Mouse (Mus musculus) intestine, postnatal 0 days (tissue): ENCODE results near the gene Nfatc3. TPM values are rescaled to one million over a fixed set of nuclear protein-coding genes. Genes with fewer than 3 reads are reported as not detected.

Experiments used
- ATAC-seq: fragments of 200-750 bp; cut with Nextera tagmentation; 2 replicates; pipeline ENCODE4 v1.8.0; 2017; ENCODE audit warnings: mild to moderate bottlenecking, moderate TSS enrichment, moderate library complexity
- H3K27ac ChIP-seq: fragments of 300-500 bp; sonication (generic); 2 replicates; pipeline ENCODE4 v1.5.1; 2014; ENCODE audit warnings: mild to moderate bottlenecking, low read depth, low read length, moderate library complexity
- H3K27me3 ChIP-seq: fragments of 300-500 bp; sonication (generic); replicated peaks from 2 replicates; pipeline ENCODE4 v1.6.1; 2014; ENCODE audit warnings: low read length, mixed read lengths; ENCODE audit not compliant: control insufficient read depth, insufficient read depth
- H3K36me3 ChIP-seq: fragments of 300-500 bp; sonication (generic); 2 replicates; pipeline ENCODE4 v1.6.1; 2014; ENCODE audit warnings: mild to moderate bottlenecking, moderate library complexity; ENCODE audit not compliant: control insufficient read depth, insufficient read depth
- H3K4me1 ChIP-seq: fragments of 300-500 bp; sonication (generic); replicated peaks from 2 replicates; pipeline ENCODE4 v1.6.1; 2014; ENCODE audit warnings: antibody characterized with exemption, low read length, mixed read lengths; ENCODE audit not compliant: control insufficient read depth, insufficient read depth
- H3K4me2 ChIP-seq: fragments of 300-500 bp; sonication (generic); replicated peaks from 2 replicates; pipeline ENCODE4 v1.6.1; 2014; ENCODE audit warnings: low read depth, mild to moderate bottlenecking, moderate library complexity
- H3K4me3 ChIP-seq: fragments of 300-500 bp; sonication (generic); 2 replicates; pipeline ENCODE4 v1.5.1; 2014; ENCODE audit warnings: low read depth, low read length
- H3K9ac ChIP-seq: fragments of 300-500 bp; sonication (generic); 2 replicates; pipeline ENCODE4 v1.6.1; 2014; ENCODE audit warnings: mild to moderate bottlenecking, low read depth, low read length
- H3K9me3 ChIP-seq: fragments of 300-500 bp; sonication (generic); 2 replicates; pipeline ENCODE4 v1.6.1; 2016; ENCODE audit warnings: mixed run types; ENCODE audit not compliant: control insufficient read depth
- CTCF ChIP-seq: sonication (generic); IDR thresholded peaks from 2 replicates; pipeline ENCODE4 v1.5.1; 2016; ENCODE audit warnings: low read depth, mild to moderate bottlenecking, control low read depth, antibody characterized with exemption, moderate library complexity
- WGBS: fragments of 180-500 bp; shearing (Covaris S2); extraction: QIAGEN DNeasy Blood & Tissue Kit; methylation state at CpG from one replicate; pipeline ENCODE4 v1.1.7; 2014; 5-methylcytosine and 5-hydroxymethylcytosine counted together
- polyA plus RNA-seq: library from polyadenylated mRNA; unstranded; fragments of >200 nt; fragmentation: Nextera tagmentation; extraction: Ambion mirVana; gene quantifications from 2 replicates; pipeline ENCODE4 v1.2.1, GENCODE M21; 2015

The Nfatc3 gene
- polyA plus RNA-seq, 1 experiment from 2014 or later: 3.1 TPM

DNA sequence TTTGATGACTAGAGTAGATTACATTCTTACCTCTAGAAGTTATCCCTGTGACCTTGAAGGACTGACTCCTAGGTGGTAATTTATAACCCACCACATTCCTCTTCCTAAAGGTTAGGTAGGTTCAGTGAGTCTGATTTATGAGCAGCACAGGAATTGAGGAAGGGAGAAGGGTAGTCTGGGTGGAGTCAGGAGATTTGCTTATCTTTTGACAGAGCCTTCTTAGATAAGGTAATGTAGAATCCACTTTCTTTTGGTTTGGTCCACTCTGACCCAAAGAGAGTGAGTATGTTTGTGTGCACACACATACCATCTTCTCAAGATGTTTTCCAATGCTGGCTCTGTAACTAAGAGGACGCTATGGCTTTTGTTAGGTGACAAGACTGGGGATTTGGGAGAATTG, 119.0 kb downstream of the Nfatc3 start:
- no peak overlapping the region for H3K9ac ChIP-seq
- H3K27me3 ChIP-seq: no peaks in the 10 kb centered on the region
- ATAC-seq: no peak
- no peaks in the 10 kb centered on the region for H3K9me3 ChIP-seq
- peaks cover 5% of the 10 kb centered on the region; the same call in 1 of the 2 replicates for H3K36me3 ChIP-seq
- TF ChIP-seq CTCF: no peak
- no peak overlapping the region for H3K4me3 ChIP-seq
- H3K4me1 ChIP-seq: 0 out of 2 replicates have a peak, but pooled peaks cover 3% of the 10 kb centered on the region
- H3K4me2 ChIP-seq: no peak overlapping the region
- no peak overlapping the region for H3K27ac ChIP-seq
- 66% methylated on average over 1 of the region's 1 CpGs for WGBS

DNA sequence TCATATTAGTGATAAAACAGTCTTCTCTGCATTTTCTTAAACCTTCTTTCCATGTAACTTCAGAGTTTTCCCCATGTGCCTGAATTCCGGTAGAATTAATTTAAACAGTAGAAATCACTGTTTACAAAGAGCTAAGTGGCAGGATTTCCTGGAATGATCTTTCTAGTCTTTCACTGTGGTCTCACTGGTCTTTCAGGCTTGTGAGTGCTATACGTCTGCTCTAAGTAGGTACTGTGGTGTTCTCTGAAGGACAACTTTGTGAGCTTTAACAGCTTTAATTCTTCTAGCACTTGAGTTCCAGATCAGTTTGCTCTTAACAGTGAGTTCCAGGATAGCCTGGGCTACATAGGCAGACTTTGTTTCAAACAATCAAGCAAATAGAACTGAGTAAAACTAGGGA, 119.8 kb downstream of the Nfatc3 start:
- no peak for TF ChIP-seq CTCF
- WGBS: 54% methylated on average over 2 of the region's 2 CpGs
- Histone ChIP-seq H3K4me2 (no peak overlapping the region), H3K27me3 (no peaks in the 10 kb centered on the region), H3K4me1 (0 out of 2 replicates have a peak, but pooled peaks cover 3% of the 10 kb centered on the region), H3K27ac (no peak overlapping the region), H3K36me3 (peaks cover 5% of the 10 kb centered on the region; the same call in 1 of the 2 replicates), H3K9ac (no peak overlapping the region), H3K9me3 (no peaks in the 10 kb centered on the region), H3K4me3 (no peak overlapping the region)
- no peak for ATAC-seq

Other genes starting within 250 kb of the Nfatc3 start
- 4.1 and 4.6 TPM in 2 replicates for gene Ranbp10, start 231.5 kb upstream of the Nfatc3 start, polyA plus RNA-seq
- not detected in 2 replicates for gene Tsnaxip1, start 231.1 kb upstream of the Nfatc3 start, polyA plus RNA-seq
- gene Cenpt, start 205.6 kb upstream of the Nfatc3 start, polyA plus RNA-seq: 8.5 and 9.3 TPM in 2 replicates
- 28.3 and 29.2 TPM in 2 replicates for gene Thap11, start 203.7 kb upstream of the Nfatc3 start, polyA plus RNA-seq
- 87.7 and 97.3 TPM in 2 replicates for gene Nutf2, start 198.3 kb upstream of the Nfatc3 start, polyA plus RNA-seq
- gene Edc4, start 178.0 kb upstream of the Nfatc3 start, polyA plus RNA-seq: 9.8 and 11.5 TPM in 2 replicates
- 0.35 TPM in 1 of 2 replicates, not detected in the other for gene Nrn1l, start 165.3 kb upstream of the Nfatc3 start, polyA plus RNA-seq
- gene Pskh1, start 158.4 kb upstream of the Nfatc3 start, polyA plus RNA-seq: 11.0 and 12.5 TPM in 2 replicates
- gene Ctrl, start 125.0 kb upstream of the Nfatc3 start, polyA plus RNA-seq: 0.63 and 1.4 TPM in 2 replicates
- gene Psmb10, start 120.4 kb upstream of the Nfatc3 start, polyA plus RNA-seq: 186 and 204 TPM in 2 replicates
- gene Lcat, start 115.5 kb upstream of the Nfatc3 start, polyA plus RNA-seq: 0.20 and 0.37 TPM in 2 replicates
- 6.8 and 8.0 TPM in 2 replicates for gene Slc12a4, start 92.7 kb upstream of the Nfatc3 start, polyA plus RNA-seq
- not detected in 2 replicates for gene Dpep3, start 79.4 kb upstream of the Nfatc3 start, polyA plus RNA-seq
- 7.6 and 8.3 TPM in 2 replicates for gene Dus2, start 67.5 kb upstream of the Nfatc3 start, polyA plus RNA-seq
- gene Dpep2nb, start 52.9 kb upstream of the Nfatc3 start, polyA plus RNA-seq: not detected in 2 replicates
- 7.5 and 8.5 TPM in 2 replicates for gene Ddx28, start 47.0 kb upstream of the Nfatc3 start, polyA plus RNA-seq
- gene Esrp2, start 78.1 kb downstream of the Nfatc3 start, polyA plus RNA-seq: 9.2 and 11.0 TPM in 2 replicates
- gene Pla2g15, start 91.6 kb downstream of the Nfatc3 start, polyA plus RNA-seq: 7.4 and 7.9 TPM in 2 replicates
- gene Slc7a6, start 110.0 kb downstream of the Nfatc3 start, polyA plus RNA-seq: 18.0 and 18.4 TPM in 2 replicates
- 17.0 and 21.0 TPM in 2 replicates for gene Slc7a6os, start 152.1 kb downstream of the Nfatc3 start, polyA plus RNA-seq
- gene Prmt7, start 152.1 kb downstream of the Nfatc3 start, polyA plus RNA-seq: 11.7 and 12.2 TPM in 2 replicates